Mouse (Mus musculus): ENCODE data around the gene Rundc1. TPM values are rescaled to one million over a fixed set of nuclear protein-coding genes. Genes with fewer than 3 reads are reported as not detected.
A peak's percentile ranks its signal among the peaks of the same experiment; 100 is the strongest.

Gene Rundc1
- polyA plus RNA-seq, 1 experiment: 14.2 TPM

DNA sequence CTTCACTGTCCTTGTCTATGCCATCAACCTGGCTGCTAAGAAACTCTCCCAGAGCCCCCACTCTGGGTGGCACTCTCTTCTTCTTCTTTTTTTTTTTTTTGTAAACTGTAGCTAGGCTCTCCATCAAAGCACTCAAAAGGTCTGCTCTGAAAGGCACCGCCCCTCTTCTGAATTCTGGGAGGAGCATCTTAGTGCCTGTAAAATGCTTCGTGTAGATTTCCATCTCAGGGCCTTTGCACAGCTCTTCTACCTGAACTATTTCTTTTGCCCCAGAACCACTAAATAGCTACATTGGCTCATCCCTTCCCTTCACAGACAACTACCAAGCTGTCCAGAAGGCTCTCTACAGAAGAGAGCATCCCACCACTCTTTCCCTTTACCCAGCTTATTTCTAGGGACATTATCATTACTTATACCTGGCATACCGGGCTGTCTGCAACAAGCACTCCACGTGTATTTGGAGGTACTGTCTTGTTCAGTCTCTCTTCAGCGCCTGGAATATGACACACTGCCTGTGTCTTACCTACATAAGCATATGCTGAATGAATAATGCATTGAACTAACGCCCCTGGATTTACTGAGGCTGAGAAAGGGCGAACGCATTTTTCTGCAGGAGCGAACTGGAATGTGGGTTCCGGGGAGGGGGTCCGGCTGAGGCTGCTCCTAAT, 8.3 kb upstream of the Rundc1 start:
- no peaks in the 10 kb centered on the region; the same call in 1 of the 2 replicates for H3K36me3 ChIP-seq (ENCODE audit: control insufficient read depth, insufficient read depth, low read length)
- peak overlapping the region; percentile 99 for H3K4me3 ChIP-seq (ENCODE audit: extremely low read depth, insufficient read depth, insufficient read length)
- TF ChIP-seq CTCF (IDR thresholded peaks at IDR 0.05; ENCODE audit: extremely low read depth, insufficient read depth, insufficient read length, insufficient replicate concordance): no peak
- no peak for TF ChIP-seq POLR2A (IDR thresholded peaks at IDR 0.05; ENCODE audit: low read depth, low read length)
- peaks cover 5% of the 10 kb centered on the region; the same call in 1 of the 2 replicates for H3K4me1 ChIP-seq (ENCODE audit: control insufficient read depth, insufficient read depth, insufficient read length)
- WGBS: 1% methylated on average over 11 of the region's 11 CpGs
- no peaks in the 10 kb centered on the region for H3K27me3 ChIP-seq (ENCODE audit: control insufficient read depth, insufficient read depth, low read length)
- no peak for DNase-seq (ENCODE audit: low read depth in 1 of 2, low spot score in 2 of 2)
- no peak overlapping the region for H3K27ac ChIP-seq (ENCODE audit: insufficient read depth, low read length)

DNA sequence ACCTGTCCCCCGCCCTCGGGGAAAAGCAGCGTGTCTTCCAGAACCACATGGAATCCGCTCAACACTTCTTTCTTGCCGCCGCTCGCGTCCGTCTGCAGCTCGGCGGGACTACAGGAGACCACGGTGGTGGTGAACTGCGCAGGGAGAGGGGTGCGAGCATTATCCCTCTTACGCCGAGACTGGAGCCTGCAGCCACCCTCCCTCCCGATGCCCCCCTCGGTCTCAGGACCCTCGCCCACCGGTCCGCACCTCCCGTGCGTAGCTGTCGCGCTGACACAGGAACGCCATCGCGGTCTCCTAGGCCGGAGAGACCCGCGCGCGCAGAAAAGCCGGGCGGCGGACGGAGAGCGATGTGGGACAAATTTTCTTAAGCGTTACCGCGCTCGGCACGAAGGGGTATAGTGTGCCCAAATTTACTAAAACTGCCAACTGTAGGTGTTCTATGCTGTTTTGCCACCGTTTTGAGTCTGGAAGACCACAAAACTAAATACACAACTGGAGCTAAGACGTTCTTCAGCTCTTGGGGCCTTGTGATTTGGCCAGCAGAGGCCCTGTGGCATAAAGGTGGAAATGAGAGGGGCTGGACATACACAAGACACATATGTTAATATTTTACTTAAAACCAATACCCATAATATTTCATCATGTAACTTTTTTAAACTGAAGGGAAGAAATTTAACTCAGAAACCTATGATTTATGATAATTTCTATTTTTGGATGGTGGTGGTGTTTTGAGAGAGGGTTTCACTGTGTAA, 7.6 kb upstream of the Rundc1 start, which contains the start of gene Aarsd1:
Gene Aarsd1, minus strand, starts transcription at position 515 of the 755 bp plus-strand sequence.
- DNase-seq (ENCODE audit: low read depth in 1 of 2, low spot score in 2 of 2): peak; percentile 54 to 86
- TF ChIP-seq CTCF (IDR thresholded peaks at IDR 0.05; ENCODE audit: extremely low read depth, insufficient read depth, insufficient read length, insufficient replicate concordance): no peak
- TF ChIP-seq POLR2A (IDR thresholded peaks at IDR 0.05; ENCODE audit: low read depth, low read length): peak; percentile 35
- Histone ChIP-seq H3K36me3 (ENCODE audit: control insufficient read depth, insufficient read depth, low read length) (no peaks in the 10 kb centered on the region; the same call in 1 of the 2 replicates), H3K27ac (ENCODE audit: insufficient read depth, low read length) (peak within 1 kb of the TSS; percentile 49; the same call in 1 of the 2 replicates), H3K4me3 (ENCODE audit: extremely low read depth, insufficient read depth, insufficient read length) (peak within 1 kb of the TSS; percentile 99), H3K4me1 (ENCODE audit: control insufficient read depth, insufficient read depth, insufficient read length) (peaks cover 5% of the 10 kb centered on the region; the same call in 1 of the 2 replicates), H3K27me3 (ENCODE audit: control insufficient read depth, insufficient read depth, low read length) (no peaks in the 10 kb centered on the region)
- under 1% methylated on average over 45 of the region's 45 CpGs for WGBS

DNA sequence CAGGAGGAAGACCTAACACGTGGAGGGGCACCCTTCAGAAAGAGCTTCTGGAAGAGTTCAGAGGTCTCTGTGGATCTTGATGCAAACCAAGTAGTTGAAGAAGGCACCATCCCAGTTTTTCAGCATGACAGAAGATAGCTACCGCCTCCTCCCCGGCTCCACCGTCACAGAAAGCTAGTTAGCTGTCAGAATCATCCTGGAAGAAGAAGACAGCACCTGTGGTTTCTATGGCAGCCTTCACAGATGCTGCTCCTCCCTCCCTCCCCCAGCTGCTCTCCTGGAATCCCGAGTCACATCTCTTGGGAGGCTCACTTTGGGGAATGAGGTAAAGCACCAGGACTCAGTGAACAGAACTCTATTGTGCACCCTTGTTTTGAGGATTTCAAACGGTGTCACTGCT, 5.9 kb upstream of the Rundc1 start:
- TF ChIP-seq POLR2A (IDR thresholded peaks at IDR 0.05; ENCODE audit: low read depth, low read length) (no peak), CTCF (IDR thresholded peaks at IDR 0.05; ENCODE audit: extremely low read depth, insufficient read depth, insufficient read length, insufficient replicate concordance) (no peak)
- 84% methylated on average over 6 of the region's 6 CpGs for WGBS
- no peaks in the 10 kb centered on the region for H3K36me3 ChIP-seq (ENCODE audit: control insufficient read depth, insufficient read depth, low read length)
- no peak overlapping the region for H3K4me3 ChIP-seq (ENCODE audit: extremely low read depth, insufficient read depth, insufficient read length)
- no peak for DNase-seq (ENCODE audit: low read depth in 1 of 2, low spot score in 2 of 2)
- no peak overlapping the region for H3K27ac ChIP-seq (ENCODE audit: insufficient read depth, low read length)
- H3K4me1 ChIP-seq (ENCODE audit: control insufficient read depth, insufficient read depth, insufficient read length): peaks cover 7% of the 10 kb centered on the region; the same call in 1 of the 2 replicates
- H3K27me3 ChIP-seq (ENCODE audit: control insufficient read depth, insufficient read depth, low read length): no peaks in the 10 kb centered on the region

DNA sequence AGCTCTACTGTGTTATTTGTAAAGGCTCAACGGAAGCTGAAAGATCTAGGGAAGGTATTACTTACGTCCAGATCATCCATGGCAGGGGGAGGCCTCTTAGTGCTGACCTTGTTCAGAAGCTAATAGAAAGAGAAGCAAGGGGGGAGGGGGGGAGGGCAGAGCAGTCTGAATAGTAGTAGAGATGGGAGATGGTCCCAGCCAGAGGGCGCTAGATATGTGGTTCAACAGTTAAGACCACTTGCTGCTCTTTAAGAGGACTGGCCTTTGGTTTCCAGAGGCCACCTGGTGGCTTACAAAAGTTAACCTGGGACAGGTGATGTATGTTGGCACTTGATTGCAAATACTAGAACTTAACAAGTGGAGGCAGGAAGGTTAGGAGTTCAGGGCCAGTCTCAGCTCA, 5.3 kb upstream of the Rundc1 start:
- H3K36me3 ChIP-seq (ENCODE audit: control insufficient read depth, insufficient read depth, low read length): no peaks in the 10 kb centered on the region
- no peak overlapping the region for H3K27ac ChIP-seq (ENCODE audit: insufficient read depth, low read length)
- no peak for TF ChIP-seq POLR2A (IDR thresholded peaks at IDR 0.05; ENCODE audit: low read depth, low read length)
- TF ChIP-seq CTCF (IDR thresholded peaks at IDR 0.05; ENCODE audit: extremely low read depth, insufficient read depth, insufficient read length, insufficient replicate concordance): no peak
- H3K4me1 ChIP-seq (ENCODE audit: control insufficient read depth, insufficient read depth, insufficient read length): peaks cover 11% of the 10 kb centered on the region; the same call in 1 of the 2 replicates
- no peak overlapping the region for H3K4me3 ChIP-seq (ENCODE audit: extremely low read depth, insufficient read depth, insufficient read length)
- no peaks in the 10 kb centered on the region for H3K27me3 ChIP-seq (ENCODE audit: control insufficient read depth, insufficient read depth, low read length)
- no peak for DNase-seq (ENCODE audit: low read depth in 1 of 2, low spot score in 2 of 2)
- 82% methylated on average over 3 of the region's 3 CpGs for WGBS

DNA sequence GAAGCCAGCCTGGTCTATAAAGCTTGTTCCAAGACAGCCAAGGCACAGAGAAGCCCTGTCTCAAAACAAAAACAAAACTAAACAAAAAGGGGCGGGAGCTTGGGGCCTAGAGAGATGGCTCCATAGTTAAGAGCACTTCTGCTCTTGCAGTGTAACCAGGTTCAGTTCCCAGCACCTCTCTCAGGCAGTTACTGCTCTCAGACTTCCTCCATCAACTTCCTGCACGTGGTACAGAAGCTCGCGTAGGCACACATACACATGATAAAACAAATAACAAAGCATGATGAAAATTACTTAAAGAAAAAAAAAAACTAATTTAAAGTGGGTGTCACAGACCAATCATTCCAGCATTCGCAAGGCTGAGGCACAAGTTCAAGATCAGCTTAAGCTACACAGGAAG, 4.7 kb upstream of the Rundc1 start:
- no peak for DNase-seq (ENCODE audit: low read depth in 1 of 2, low spot score in 2 of 2)
- WGBS: 78% methylated on average over 5 of the region's 5 CpGs
- TF ChIP-seq POLR2A (IDR thresholded peaks at IDR 0.05; ENCODE audit: low read depth, low read length) (no peak), CTCF (IDR thresholded peaks at IDR 0.05; ENCODE audit: extremely low read depth, insufficient read depth, insufficient read length, insufficient replicate concordance) (no peak)
- Histone ChIP-seq H3K27ac (ENCODE audit: insufficient read depth, low read length) (no peak overlapping the region), H3K4me1 (ENCODE audit: control insufficient read depth, insufficient read depth, insufficient read length) (peaks cover 11% of the 10 kb centered on the region; the same call in 1 of the 2 replicates), H3K4me3 (ENCODE audit: extremely low read depth, insufficient read depth, insufficient read length) (no peak overlapping the region), H3K27me3 (ENCODE audit: control insufficient read depth, insufficient read depth, low read length) (no peaks in the 10 kb centered on the region), H3K36me3 (ENCODE audit: control insufficient read depth, insufficient read depth, low read length) (no peaks in the 10 kb centered on the region)

DNA sequence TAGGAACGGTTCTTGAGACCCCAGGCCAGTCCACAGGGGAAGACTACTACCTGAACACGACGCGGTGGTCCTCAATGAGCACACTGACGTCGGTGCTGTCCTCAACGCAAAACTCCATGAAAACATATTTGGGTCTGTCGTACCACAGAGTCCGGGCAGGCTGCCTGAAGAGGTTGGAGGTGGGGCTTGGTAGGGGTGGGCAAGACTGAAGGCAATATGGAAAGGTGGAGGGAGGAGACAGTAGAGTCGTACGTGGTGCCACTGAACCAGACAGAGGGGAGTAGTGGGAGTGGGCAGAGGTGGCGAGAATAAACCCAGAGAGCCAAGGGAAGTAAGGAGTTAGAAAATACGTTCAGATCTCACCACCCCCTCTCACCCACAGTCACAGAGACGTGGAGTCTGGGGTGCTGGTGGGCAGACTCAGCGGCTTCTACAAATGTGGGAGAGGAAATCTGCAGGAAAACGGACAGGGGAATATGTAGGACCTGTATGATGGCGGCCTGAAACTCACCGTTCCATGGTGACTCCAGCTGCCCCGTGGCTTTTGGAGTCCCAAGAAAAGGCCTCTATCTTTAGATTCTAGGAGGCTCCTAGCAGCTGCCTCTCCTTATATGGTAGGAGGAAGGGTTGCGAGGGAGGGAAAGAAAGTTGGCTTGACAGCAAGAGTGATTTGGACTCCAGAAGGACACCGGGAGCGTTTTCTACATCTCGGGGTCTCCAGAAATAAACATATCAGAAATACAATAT, 607 bp upstream of the Rundc1 start, which contains the start of gene Gm27029:
Gene Gm27029, minus strand, starts transcription at position 692 of the 747 bp plus-strand sequence.
- Histone ChIP-seq H3K27ac (ENCODE audit: insufficient read depth, low read length) (peak within 1 kb of the TSS; percentile 86), H3K4me1 (ENCODE audit: control insufficient read depth, insufficient read depth, insufficient read length) (peaks cover 6% of the 10 kb centered on the region), H3K36me3 (ENCODE audit: control insufficient read depth, insufficient read depth, low read length) (peaks cover under 1% of the 10 kb centered on the region; the same call in 1 of the 2 replicates), H3K4me3 (ENCODE audit: extremely low read depth, insufficient read depth, insufficient read length) (peak within 1 kb of the TSS; percentile 95), H3K27me3 (ENCODE audit: control insufficient read depth, insufficient read depth, low read length) (no peaks in the 10 kb centered on the region)
- WGBS: 9% methylated on average over 23 of the region's 23 CpGs
- no peak for DNase-seq (ENCODE audit: low read depth in 1 of 2, low spot score in 2 of 2)
- TF ChIP-seq CTCF (IDR thresholded peaks at IDR 0.05; ENCODE audit: extremely low read depth, insufficient read depth, insufficient read length, insufficient replicate concordance): no peak
- no peak for TF ChIP-seq POLR2A (IDR thresholded peaks at IDR 0.05; ENCODE audit: low read depth, low read length)

Data from spleen, adult 2 months (tissue).